Mouse (Mus musculus): ENCODE results near the gene Rhou. TPM values are rescaled to one million over a fixed set of nuclear protein-coding genes. Genes with fewer than 3 reads are reported as not detected.

The Rhou gene
- 17.9 TPM for polyA plus RNA-seq (2015; fragmentation: Illumina TruSeq; extraction: RNeasy Lipid Tissue Mini Kit (QIAGEN cat#74804); ENCODE audit: insufficient read depth, low read depth, low replicate concordance)

DNA sequence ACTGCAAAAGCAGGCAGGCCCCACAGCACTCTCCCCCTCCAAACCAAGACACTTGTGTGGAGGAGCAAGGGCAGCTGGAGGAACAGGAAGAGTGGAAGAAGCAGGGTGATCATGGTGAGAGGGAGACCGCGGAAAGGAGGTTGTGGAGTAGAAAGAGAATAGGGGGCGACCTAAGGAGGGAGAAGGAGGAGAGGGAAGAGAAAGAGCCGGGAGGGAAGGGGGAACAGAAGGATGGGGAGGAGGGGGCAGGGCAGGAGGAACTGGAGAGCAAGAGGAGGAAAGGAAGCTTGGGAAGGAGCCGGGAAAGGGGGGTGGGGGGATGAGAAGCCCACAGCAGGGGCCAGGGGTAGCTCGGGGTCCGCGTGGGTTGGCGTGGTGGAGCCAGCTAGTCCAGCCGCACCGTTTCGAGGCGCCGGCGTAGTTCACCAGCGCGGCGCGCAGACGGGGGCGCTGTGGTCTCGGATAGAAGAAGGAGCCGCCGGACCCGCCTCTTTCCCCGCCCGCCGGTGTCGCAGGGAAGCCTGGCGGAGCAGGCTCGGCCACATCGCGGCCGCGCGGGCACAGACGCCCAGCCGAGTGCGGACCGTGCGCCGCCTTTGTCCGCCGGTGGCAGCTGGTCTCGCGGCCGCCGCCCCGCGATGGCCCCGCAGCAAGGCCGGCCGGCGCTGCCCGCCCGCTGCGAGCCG is at the start of gene Rhou:
Gene Rhou (plus strand): TSS at position 622 of the 686 bp plus-strand sequence.

Other genes starting within 250 kb of the Rhou start
- gene Mc1r, start 246.8 kb upstream of the Rhou start, polyA plus RNA-seq (2015; fragmentation: Illumina TruSeq; extraction: RNeasy Lipid Tissue Mini Kit (QIAGEN cat#74804); ENCODE audit: insufficient read depth, low read depth, low replicate concordance), result not detected
- 2.2 TPM for gene Tubb3, start 242.5 kb upstream of the Rhou start, polyA plus RNA-seq (2015; fragmentation: Illumina TruSeq; extraction: RNeasy Lipid Tissue Mini Kit (QIAGEN cat#74804); ENCODE audit: insufficient read depth, low read depth, low replicate concordance)
- gene Def8, start 230.4 kb upstream of the Rhou start, polyA plus RNA-seq (2015; fragmentation: Illumina TruSeq; extraction: RNeasy Lipid Tissue Mini Kit (QIAGEN cat#74804); ENCODE audit: insufficient read depth, low read depth, low replicate concordance), result 5.9 TPM
- 10.5 TPM for gene Afg3l1, start 176.0 kb upstream of the Rhou start, polyA plus RNA-seq (2015; fragmentation: Illumina TruSeq; extraction: RNeasy Lipid Tissue Mini Kit (QIAGEN cat#74804); ENCODE audit: insufficient read depth, low read depth, low replicate concordance)
- not detected for gene Dbndd1, start 138.5 kb upstream of the Rhou start, polyA plus RNA-seq (2015; fragmentation: Illumina TruSeq; extraction: RNeasy Lipid Tissue Mini Kit (QIAGEN cat#74804); ENCODE audit: insufficient read depth, low read depth, low replicate concordance)
- 3.3 TPM for gene Gas8, start 135.1 kb upstream of the Rhou start, polyA plus RNA-seq (2015; fragmentation: Illumina TruSeq; extraction: RNeasy Lipid Tissue Mini Kit (QIAGEN cat#74804); ENCODE audit: insufficient read depth, low read depth, low replicate concordance)
- gene Rab4a, start 152.1 kb downstream of the Rhou start, polyA plus RNA-seq (2015; fragmentation: Illumina TruSeq; extraction: RNeasy Lipid Tissue Mini Kit (QIAGEN cat#74804); ENCODE audit: insufficient read depth, low read depth, low replicate concordance), result 5.6 TPM
- gene Ccsap, start 206.3 kb downstream of the Rhou start, polyA plus RNA-seq (2015; fragmentation: Illumina TruSeq; extraction: RNeasy Lipid Tissue Mini Kit (QIAGEN cat#74804); ENCODE audit: insufficient read depth, low read depth, low replicate concordance), result not detected
- gene Acta1, start 240.8 kb downstream of the Rhou start, polyA plus RNA-seq (2015; fragmentation: Illumina TruSeq; extraction: RNeasy Lipid Tissue Mini Kit (QIAGEN cat#74804); ENCODE audit: insufficient read depth, low read depth, low replicate concordance), result not detected